Mouse (Mus musculus) heart, postnatal 0 days (tissue): ENCODE measurements around the gene Vwa5b2. TPM values are rescaled to one million over a fixed set of nuclear protein-coding genes. Genes with fewer than 3 reads are reported as not detected.

ENCODE experiments used
- ATAC-seq: fragments of 200-750 bp; cut with Nextera tagmentation; 2 replicates; pipeline ENCODE4 v1.8.0; 2017; ENCODE audit warnings: low read depth, moderate number of reproducible peaks, moderate library complexity; ENCODE audit not compliant: insufficient read depth
- DNase-seq: peaks from one replicate; pipeline ENCODE4 v3.0.0-alpha.2; 2016; ENCODE audit warnings: low spot score
- H3K27ac ChIP-seq: fragments of 300-500 bp; sonication (generic); 2 replicates; pipeline ENCODE4 v1.5.1; 2014; ENCODE audit warnings: low read depth, mild to moderate bottlenecking
- H3K27me3 ChIP-seq: fragments of 300-500 bp; sonication (generic); 2 replicates; pipeline ENCODE4 v1.6.1; 2014; ENCODE audit warnings: low read length, mixed read lengths; ENCODE audit not compliant: control insufficient read depth, insufficient read depth
- H3K36me3 ChIP-seq: fragments of 300-500 bp; sonication (generic); replicated peaks from 2 replicates; pipeline ENCODE4 v1.6.1; 2014; ENCODE audit warnings: low read length, mixed read lengths; ENCODE audit not compliant: control insufficient read depth, insufficient read depth
- H3K4me1 ChIP-seq: fragments of 300-500 bp; sonication (generic); 2 replicates; pipeline ENCODE4 v1.6.1; 2014; ENCODE audit warnings: antibody characterized with exemption; ENCODE audit not compliant: control insufficient read depth, insufficient read depth
- H3K4me2 ChIP-seq: fragments of 300-500 bp; sonication (generic); 2 replicates; pipeline ENCODE4 v1.6.1; 2014; ENCODE audit warnings: low read depth, mild to moderate bottlenecking, low read length, moderate library complexity
- H3K4me3 ChIP-seq: fragments of 300-500 bp; sonication (generic); 2 replicates; pipeline ENCODE4 v1.5.1; 2014; ENCODE audit warnings: low read depth, low read length
- H3K9ac ChIP-seq: fragments of 300-500 bp; sonication (generic); replicated peaks from 2 replicates; pipeline ENCODE4 v1.6.1; 2014; ENCODE audit warnings: low read depth, low read length, mixed read lengths
- H3K9me3 ChIP-seq: fragments of 300-500 bp; sonication (generic); replicated peaks from 2 replicates; pipeline ENCODE4 v1.6.1; 2016; ENCODE audit warnings: low read length; ENCODE audit not compliant: control insufficient read depth
- CTCF ChIP-seq: IDR thresholded peaks from 2 replicates; pipeline ENCODE4 v1.5.1; 2016; ENCODE audit warnings: antibody characterized with exemption, control low read depth, low read depth
- EP300 ChIP-seq: IDR thresholded peaks from 2 replicates; pipeline ENCODE4 v1.6.1; 2016; ENCODE audit warnings: antibody characterized with exemption, low read depth
- WGBS: fragments of 180-500 bp; shearing (Covaris S2); extraction: QIAGEN DNeasy Blood & Tissue Kit; methylation state at CpG from one replicate; pipeline ENCODE4 v1.1.7; 2014; 5-methylcytosine and 5-hydroxymethylcytosine counted together
- polyA plus RNA-seq: library from polyadenylated mRNA; unstranded; fragments of >200 nt; fragmentation: Nextera tagmentation; extraction: Ambion mirVana; gene quantifications from 2 replicates; pipeline ENCODE4 v1.2.1, GENCODE M21; 2015
- total RNA-seq: library from RNA; depleted of rRNA; stranded (reverse); fragments of >200 nt; gene quantifications from 2 replicates; pipeline ENCODE4 v1.2.3, GENCODE M21; 2014; ENCODE audit warnings: low replicate concordance

Gene Vwa5b2
- total and polyA plus RNA-seq, 2 experiments from 2014 or later = 0.46 TPM; not detected in 1

DNA sequence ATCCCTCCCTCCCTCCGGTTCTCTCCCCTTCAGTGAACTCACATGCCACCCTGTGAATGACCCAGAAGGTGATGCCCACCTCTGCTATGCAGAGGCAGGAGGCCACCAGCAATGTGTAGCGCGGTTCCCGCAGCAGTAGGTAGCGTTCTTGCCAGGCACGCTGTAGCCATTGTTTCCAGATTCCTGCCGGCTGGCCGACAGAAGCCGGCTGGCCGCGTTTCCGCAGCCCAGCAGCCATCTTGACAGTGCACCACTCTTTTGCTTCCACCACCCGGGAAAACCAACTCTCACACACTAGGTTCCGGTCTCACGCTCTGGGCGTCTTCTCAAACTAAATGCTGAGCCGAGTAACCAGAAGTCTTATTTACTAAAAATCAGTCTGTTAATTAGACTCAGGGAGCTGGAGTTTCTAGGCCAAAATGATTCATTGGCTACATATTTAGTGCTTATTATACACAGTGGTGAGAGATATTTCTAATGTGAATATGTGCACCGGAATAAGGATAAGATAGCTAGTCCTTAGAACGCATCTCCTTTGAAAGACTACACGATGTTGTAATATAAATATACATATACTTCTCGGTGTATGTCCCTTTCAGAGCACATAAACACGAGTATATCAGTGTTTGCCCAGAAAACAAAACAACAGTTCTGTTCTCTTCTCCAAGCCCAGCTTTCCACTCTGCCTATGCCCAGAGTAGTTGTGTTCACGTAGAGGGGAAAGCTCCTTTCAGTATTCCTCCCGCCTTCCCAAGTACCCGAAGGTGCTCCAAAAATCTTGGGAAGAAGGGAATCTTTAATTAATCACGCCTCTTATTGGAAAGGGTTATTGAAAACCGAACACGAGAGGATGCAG, 21.5 kb downstream of the Vwa5b2 start:
- Histone ChIP-seq H3K4me2 (peak overlapping the region; percentile 96), H3K4me1 (peaks cover 13% of the 10 kb centered on the region), H3K9ac (peak overlapping the region; percentile 82), H3K4me3 (peak overlapping the region; percentile 82), H3K27me3 (no peaks in the 10 kb centered on the region), H3K36me3 (peaks cover 21% of the 10 kb centered on the region), H3K9me3 (no peaks in the 10 kb centered on the region), H3K27ac (peak overlapping the region; percentile 79)
- ATAC-seq = peak; percentile 74
- DNase-seq = peak; percentile 76
- TF ChIP-seq CTCF = no peak
- TF ChIP-seq EP300 = peak; percentile 39; the same call in 1 of the 2 replicates
- WGBS = under 1% methylated on average over 28 of the region's 28 CpGs

DNA sequence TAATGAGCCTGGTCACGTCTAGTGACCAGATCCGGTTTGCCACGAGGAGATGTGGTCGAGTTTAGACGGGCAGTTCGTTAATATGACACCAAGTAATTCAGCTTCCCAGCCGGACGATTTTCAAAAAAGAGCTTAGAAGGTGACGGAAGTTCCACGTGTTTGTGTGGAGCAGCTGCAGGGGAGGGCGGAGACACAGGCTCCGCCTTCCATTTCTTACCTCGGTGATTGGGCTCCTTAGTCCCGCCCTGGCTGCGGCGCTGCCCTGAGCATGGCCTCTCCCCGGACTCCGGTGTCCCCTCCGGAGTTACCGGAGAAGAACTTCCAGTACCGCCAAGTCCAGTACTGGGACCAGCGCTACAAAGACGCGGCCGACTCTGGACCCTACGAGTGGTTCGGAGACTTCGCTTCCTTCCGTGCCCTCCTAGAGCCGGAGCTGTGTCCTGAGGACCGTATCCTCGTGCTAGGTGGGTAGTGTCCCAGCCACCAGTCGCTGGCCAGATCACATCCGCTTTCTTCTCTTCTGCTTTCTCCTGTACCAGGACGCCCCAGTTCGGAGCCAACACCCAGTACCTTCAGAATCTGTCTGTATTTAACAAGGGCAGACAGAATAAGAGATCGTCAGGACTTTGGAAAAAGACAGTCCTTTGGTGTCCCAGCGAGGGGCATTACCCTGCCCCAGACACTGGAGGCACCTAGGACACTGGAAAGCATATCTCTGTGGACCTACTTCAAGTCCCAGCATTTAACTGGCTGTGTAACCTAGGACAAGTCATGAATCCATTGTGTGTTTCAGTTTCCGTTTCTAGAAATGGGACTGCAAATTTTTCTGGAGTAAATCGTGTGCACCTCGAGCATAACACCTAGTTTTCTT, 22.3 kb downstream of the Vwa5b2 start, which contains the start of the genes Eef1akmt4, Gm49333 and Alg3:
Gene Eef1akmt4 (plus strand): TSS at position 237 of the 871 bp plus-strand sequence.
Gene Gm49333 (plus strand): TSS at position 254 of the 871 bp plus-strand sequence.
Gene Alg3 (minus strand): TSS at position 379 of the 871 bp plus-strand sequence.
- no peak for TF ChIP-seq EP300
- no peak for TF ChIP-seq CTCF
- Histone ChIP-seq H3K36me3 (peaks cover 13% of the 10 kb centered on the region; the same call in 1 of the 2 replicates), H3K27ac (peak within 1 kb of the TSS; percentile 79), H3K9ac (peak within 1 kb of the TSS; percentile 82), H3K4me2 (peak within 1 kb of the TSS; percentile 96), H3K27me3 (no peaks in the 10 kb centered on the region), H3K4me3 (peak within 1 kb of the TSS; percentile 82), H3K9me3 (no peaks in the 10 kb centered on the region), H3K4me1 (peaks cover 13% of the 10 kb centered on the region)
- 2% methylated on average over 41 of the region's 41 CpGs for WGBS
- ATAC-seq (peak; percentile 96), DNase-seq (peak; percentile 95)

DNA sequence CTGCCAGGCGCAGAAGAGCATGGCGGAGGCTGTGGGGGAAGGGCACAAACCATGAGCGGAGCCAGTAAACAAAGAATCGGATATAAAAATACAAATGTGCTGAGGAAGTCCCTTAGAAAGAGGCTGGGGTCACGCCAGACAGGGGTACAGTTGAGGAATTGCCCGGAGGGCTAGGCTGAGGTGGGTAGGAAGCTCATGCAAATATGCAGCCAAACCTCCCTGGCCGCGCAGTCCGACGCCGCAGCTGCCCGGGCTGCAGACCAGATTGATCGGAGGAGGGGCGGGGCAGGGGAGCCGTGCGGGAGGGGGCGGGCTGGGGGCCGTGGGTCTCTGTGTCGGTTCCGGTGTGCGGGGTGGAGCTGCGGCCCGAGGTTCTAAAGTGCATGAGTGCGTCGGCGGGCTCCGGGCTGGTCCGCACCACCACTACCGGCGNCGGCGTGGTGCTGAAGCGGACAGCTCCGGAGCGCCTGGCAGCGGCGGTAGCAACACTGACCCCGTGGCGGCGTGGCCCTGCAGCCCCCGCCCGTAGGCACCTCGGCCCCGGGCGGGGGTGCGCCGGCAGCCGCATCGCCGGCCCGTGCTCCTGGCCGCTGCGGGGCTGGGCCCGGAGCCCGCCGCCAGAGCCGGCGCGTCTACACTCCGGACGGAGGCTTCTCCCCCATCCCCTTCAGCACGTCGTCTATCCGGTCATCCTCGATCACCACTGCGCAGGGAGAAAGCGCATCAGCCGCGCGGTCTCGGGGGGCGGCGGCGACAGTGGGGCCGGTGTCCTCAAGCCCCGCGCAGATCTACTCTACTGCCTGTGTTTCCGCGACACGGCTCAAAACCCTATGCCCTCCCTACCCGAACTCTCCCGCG, 30.5 kb downstream of the Vwa5b2 start:
- H3K27me3 ChIP-seq = peaks cover 53% of the 10 kb centered on the region
- H3K4me3 ChIP-seq = peak overlapping the region; percentile 72
- DNase-seq (peak; percentile 35), ATAC-seq (peak; percentile 78)
- WGBS = 2% methylated on average over 76 of the region's 83 CpGs
- peak overlapping the region; percentile 94 for H3K4me2 ChIP-seq
- H3K9me3 ChIP-seq = no peaks in the 10 kb centered on the region
- H3K4me1 ChIP-seq = peaks cover 24% of the 10 kb centered on the region; the same call in 1 of the 2 replicates
- no peaks in the 10 kb centered on the region for H3K36me3 ChIP-seq
- H3K9ac ChIP-seq = no peak overlapping the region
- TF ChIP-seq CTCF (no peak), EP300 (no peak)
- H3K27ac ChIP-seq = no peak overlapping the region

- Histone ChIP-seq H3K4me2 (peak overlapping the region; percentile 94), H3K27ac (no peak overlapping the region), H3K4me1 (peaks cover 24% of the 10 kb centered on the region; the same call in 1 of the 2 replicates), H3K36me3 (no peaks in the 10 kb centered on the region), H3K27me3 (peaks cover 53% of the 10 kb centered on the region), H3K9me3 (no peaks in the 10 kb centered on the region), H3K9ac (no peak overlapping the region), H3K4me3 (peak overlapping the region; percentile 72)
- no peak for ATAC-seq
- WGBS = 2% methylated on average over 9 of the region's 9 CpGs
- TF ChIP-seq CTCF = no peak
- no peak for TF ChIP-seq EP300
- DNase-seq = no peak
These were observed 31.1 kb downstream of the Vwa5b2 start for GRCm38 (mm10) chr16:20620399-20620735.
